8 mouse cellular contexts compared by ENCODE assay signal in the genomic region with DNA sequence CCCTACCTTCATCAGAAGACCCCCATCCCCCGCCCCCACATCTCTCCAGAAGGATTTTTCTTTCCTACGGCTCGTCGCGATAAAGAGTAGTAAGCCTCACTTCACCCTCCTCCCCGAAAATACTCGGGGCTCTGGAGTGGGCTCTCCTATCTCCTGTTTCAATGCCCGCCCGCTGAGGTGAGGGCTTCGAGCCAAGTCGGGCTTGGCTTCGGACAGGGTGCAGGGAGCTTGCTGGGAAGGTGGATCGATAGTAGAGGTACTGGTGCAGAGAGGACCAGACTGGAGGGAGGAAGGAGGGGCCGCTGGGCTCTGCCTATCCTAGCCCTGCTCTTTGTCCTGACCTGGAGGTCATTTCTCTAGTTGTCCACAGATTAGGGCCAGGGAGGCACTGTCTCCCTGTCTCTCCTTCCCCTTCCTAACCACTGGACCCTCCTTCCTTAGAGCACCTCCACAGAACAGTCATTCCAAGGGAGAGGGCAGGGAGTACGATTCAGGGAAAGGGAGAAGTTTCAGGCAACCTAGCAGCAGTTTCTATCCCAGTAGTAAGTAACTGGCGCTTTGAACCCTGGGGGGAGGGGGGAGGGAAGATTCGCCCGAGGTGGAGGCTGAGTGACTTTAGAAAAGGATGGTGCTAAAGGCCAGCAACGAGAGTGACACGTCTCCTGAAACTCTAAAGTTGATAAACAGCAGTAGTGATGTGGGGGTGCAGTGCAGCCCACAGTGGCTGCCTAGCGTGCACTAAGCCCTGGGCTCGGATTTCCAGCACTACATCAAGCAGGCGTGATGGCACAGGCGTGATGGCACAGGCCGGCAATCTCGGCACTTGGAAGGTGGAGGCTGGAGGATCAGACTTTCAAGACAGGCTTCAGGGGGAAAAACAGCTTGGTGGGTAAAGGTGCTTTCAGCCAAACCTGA. TPM values are rescaled to one million over a fixed set of nuclear protein-coding genes. Genes with fewer than 3 reads are reported as not detected.
DNase-seq lines count a peak whose midpoint lies in the region; ATAC-seq and TF ChIP-seq lines count a peak whose summit lies in the region.

No protein-coding gene starts in this region.

- H3K36me3 ChIP-seq in lung, embryonic 14.5 days (ENCODE audit: insufficient read depth): no peaks in the 10 kb centered on the region

- peaks cover 33% of the 10 kb centered on the region for H3K4me1 ChIP-seq in lung, embryonic 14.5 days (ENCODE audit: insufficient read depth)

- peak overlapping the region; percentile 98 for H3K4me3 ChIP-seq in lung, embryonic 14.5 days (ENCODE audit: low read depth, low read length)

- no peaks in the 10 kb centered on the region for H3K27me3 ChIP-seq in lung, embryonic 14.5 days (ENCODE audit: insufficient read depth, low read length)

- H3K27ac ChIP-seq in lung, embryonic 14.5 days (ENCODE audit: low read depth): peak overlapping the region; percentile 95

- H3K9ac ChIP-seq in lung, embryonic 14.5 days: peak overlapping the region; percentile 98

- H3K4me2 ChIP-seq in lung, embryonic 14.5 days: peak overlapping the region; percentile 94

- H3K9me3 ChIP-seq in lung, embryonic 14.5 days (ENCODE audit: low read depth, low read length): no peaks in the 10 kb centered on the region

- DNase-seq in adrenal gland, adult 18-20 months (ENCODE audit: low spot score in 2 of 2): peak; percentile 45 to 49
- DNase-seq in adrenal gland, postnatal 4 days (ENCODE audit: low spot score in 2 of 2): no peak
- DNase-seq in cerebellum, adult 9-11 months: peak; percentile 87
- peak; percentile 73 to 77 for DNase-seq in heart, adult 18-20 months
- DNase-seq in kidney, adult 18-20 months: peak; percentile 64
- peak; percentile 38 for DNase-seq in lung, embryonic 14.5 days
- peak; percentile 70 for DNase-seq in skeletal muscle tissue, adult 2 months (ENCODE audit: low read depth, low spot score)
- no peak for DNase-seq in thymus, postnatal 10 days (ENCODE audit: low spot score in 2 of 2)

- TF ChIP-seq CTCF in lung, embryonic 14.5 days (IDR thresholded peaks at IDR 0.05; ENCODE audit: low read depth): no peak

- ATAC-seq in lung, embryonic 14.5 days (ENCODE audit: insufficient read depth): no peak

- 6% methylated on average over 26 of the region's 26 CpGs for WGBS in lung, embryonic 14.5 days

RNA-seq across cellular contexts. Expression of a gene that starts 1.1 kb away (rescaled TPM):
- total RNA-seq in adrenal gland, adult 18-20 months (2021): 10 to 100 TPM; 56.3 to 63.1 TPM
- 10 to 100 TPM; 64.1 to 70.7 TPM for total RNA-seq in adrenal gland, postnatal 4 days (2021)
- 100 to 1,000 TPM; 240 to 249 TPM for total RNA-seq in heart, adult 18-20 months (2021)
- 50.7 and 61.1 TPM in 2 replicates for polyA plus RNA-seq in lung, embryonic 14.5 days (2014; fragmentation: Nextera tagmentation; extraction: Ambion mirVana)

RNA-seq across cellular contexts. Expression of a gene that starts 4.9 kb away (rescaled TPM):
- total RNA-seq in adrenal gland, adult 18-20 months (2021): 10 to 100 TPM; 89.7 to 92.1 TPM
- 10 to 100 TPM; 70.0 to 75.4 TPM for total RNA-seq in adrenal gland, postnatal 4 days (2021)
- total RNA-seq in heart, adult 18-20 months (2021): 10 to 100 TPM; 46.2 to 56.9 TPM
- polyA plus RNA-seq in lung, embryonic 14.5 days (2014; fragmentation: Nextera tagmentation; extraction: Ambion mirVana): 26.7 and 28.9 TPM in 2 replicates

RNA-seq across cellular contexts. Expression of a gene that starts 29.4 kb away (rescaled TPM):
- 1 to 10 TPM; 2.6 to 2.8 TPM for total RNA-seq in adrenal gland, adult 18-20 months (2021)
- total RNA-seq in adrenal gland, postnatal 4 days (2021): 10 to 100 TPM in 1 of 2 experiments, 1 to 10 TPM in 1; 9.3 to 12.8 TPM
- total RNA-seq in heart, adult 18-20 months (2021): under 1 TPM; 0.52 to 0.95 TPM
- 4.0 and 5.2 TPM in 2 replicates for polyA plus RNA-seq in lung, embryonic 14.5 days (2014; fragmentation: Nextera tagmentation; extraction: Ambion mirVana)

RNA-seq across cellular contexts. Expression of a gene that starts 54.7 kb away (rescaled TPM):
- 100 to 1,000 TPM; 142 to 182 TPM for total RNA-seq in adrenal gland, adult 18-20 months (2021)
- total RNA-seq in adrenal gland, postnatal 4 days (2021): 100 to 1,000 TPM; 319 to 332 TPM
- total RNA-seq in heart, adult 18-20 months (2021): 100 to 1,000 TPM in 1 of 2 experiments, 10 to 100 TPM in 1; 86.5 to 116 TPM
- polyA plus RNA-seq in lung, embryonic 14.5 days (2014; fragmentation: Nextera tagmentation; extraction: Ambion mirVana): 262 and 268 TPM in 2 replicates

Comparison
In these comparisons a context has a peak if more than half of its experiments do, and no peak if none do; other contexts are left out.
1. DNase-seq: peak in adrenal gland, adult 18-20 months (2 of 2), cerebellum, adult 9-11 months (single experiment), heart, adult 18-20 months (2 of 2), kidney, adult 18-20 months (single experiment), lung, embryonic 14.5 days (single experiment) and skeletal muscle tissue, adult 2 months (single experiment); none in adrenal gland, postnatal 4 days (0 of 2) and thymus, postnatal 10 days (0 of 2).